Mouse (Mus musculus): ENCODE measurements at regions not wholly inside any gene's neighbourhood (a gene's known extent, or its start where the extent isn't known, plus 50 kb on each side); places are given as distances from the start of the nearest gene placed in this dataset.

DNA sequence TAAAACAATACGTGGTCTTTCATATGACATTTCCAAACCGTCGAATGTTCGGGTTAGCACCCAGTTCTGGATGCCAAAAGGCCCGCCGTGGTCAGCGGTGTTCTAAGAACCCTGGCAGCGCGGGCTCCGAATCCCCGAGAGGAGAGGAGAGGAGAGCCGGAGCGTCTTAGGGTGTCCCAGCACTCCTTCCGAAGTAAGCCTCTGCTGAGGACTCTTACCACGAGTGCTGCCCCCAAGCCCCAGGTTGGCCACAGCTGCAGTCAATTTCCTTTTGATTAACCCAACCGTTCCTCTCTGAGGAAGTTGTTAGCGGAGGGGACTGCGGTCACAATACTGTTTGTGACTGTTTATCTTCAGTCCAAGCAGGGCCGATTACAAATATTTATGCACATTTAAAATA is 190.1 kb downstream of the Tfap2c start:
- 5% methylated on average over 19 of the region's 19 CpGs for WGBS
- ATAC-seq (ENCODE audit: insufficient number of reproducible peaks, insufficient read depth, low FRiP score, low TSS enrichment) = no peak
- H3K4me2 ChIP-seq (replicated peaks) = peak overlapping the region; percentile 33
- H3K4me3 ChIP-seq = no peak overlapping the region
- peaks cover 52% of the 10 kb centered on the region for H3K27me3 ChIP-seq
- H3K4me1 ChIP-seq = peaks cover 16% of the 10 kb centered on the region; the same call in 1 of the 2 replicates
- no peaks in the 10 kb centered on the region for H3K9me3 ChIP-seq
- H3K27ac ChIP-seq = peak overlapping the region; percentile 7
- H3K36me3 ChIP-seq = no peaks in the 10 kb centered on the region
- no peak overlapping the region; the same call in 1 of the 2 replicates for H3K9ac ChIP-seq

DNA sequence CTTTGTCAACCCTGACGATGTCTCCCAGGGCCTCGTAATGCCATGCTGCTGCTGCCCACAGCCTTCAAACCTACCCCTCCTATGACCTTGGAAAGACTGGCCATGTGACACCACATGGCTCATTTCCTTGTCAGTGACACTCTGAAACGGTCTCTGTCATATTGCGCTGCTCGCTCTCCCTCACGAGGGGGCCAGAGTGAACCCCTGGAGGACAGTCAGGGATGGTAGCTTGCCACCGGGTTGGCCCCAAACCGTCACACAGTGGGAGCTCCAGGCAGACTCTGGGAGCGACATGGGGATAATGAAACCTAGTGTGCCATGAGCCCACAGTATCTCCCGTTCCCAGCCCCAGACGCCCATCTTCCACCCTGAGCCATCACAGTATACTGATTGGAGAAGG is 188.8 kb downstream of the Bmp7 start:
- H3K27me3 ChIP-seq = peaks cover 18% of the 10 kb centered on the region
- 85% methylated on average over 11 of the region's 11 CpGs for WGBS
- H3K9ac ChIP-seq = no peak overlapping the region
- no peak for ATAC-seq (ENCODE audit: insufficient number of reproducible peaks, insufficient read depth, low FRiP score, low TSS enrichment)
- H3K4me1 ChIP-seq = peaks cover 27% of the 10 kb centered on the region
- no peak overlapping the region for H3K27ac ChIP-seq
- no peaks in the 10 kb centered on the region for H3K9me3 ChIP-seq
- no peaks in the 10 kb centered on the region for H3K36me3 ChIP-seq
- H3K4me2 ChIP-seq (replicated peaks) = no peak overlapping the region
- H3K4me3 ChIP-seq = no peak overlapping the region

DNA sequence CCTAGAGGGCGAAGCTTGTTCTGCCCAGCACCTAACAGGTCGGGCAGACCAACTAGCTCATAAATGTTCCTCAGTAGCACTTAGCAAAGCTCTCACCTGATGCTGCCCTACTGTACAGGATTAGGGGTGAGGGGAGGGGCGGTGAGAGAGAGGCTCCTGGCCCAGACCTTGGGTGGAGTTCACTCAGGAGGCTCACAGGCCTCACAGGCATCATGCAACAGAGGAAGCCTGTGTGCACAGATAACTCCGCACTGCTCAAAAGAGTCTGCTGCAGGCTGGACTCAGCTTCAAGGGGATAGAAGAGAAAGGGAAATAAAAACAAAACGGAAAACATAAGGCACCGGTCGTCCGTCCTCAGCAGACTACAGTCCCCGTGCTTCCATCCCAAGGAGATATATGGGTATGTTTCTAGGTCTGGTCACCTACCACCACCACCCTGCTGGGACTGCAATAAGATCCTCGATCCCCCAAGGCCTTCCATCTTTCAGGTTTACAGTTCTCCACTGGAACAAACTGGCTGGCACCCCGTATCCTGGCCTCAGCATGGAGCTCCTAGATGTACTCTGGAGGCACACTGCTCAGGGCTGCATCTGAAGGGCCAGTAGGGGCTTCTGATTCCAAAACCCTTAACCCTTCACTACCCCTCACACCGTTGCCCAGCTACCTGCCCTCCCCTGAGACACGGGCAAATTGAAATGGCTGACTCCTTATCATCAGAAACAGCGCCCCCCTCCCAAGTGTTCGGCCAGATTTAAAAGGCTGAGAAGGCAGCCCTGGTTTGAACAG is 184.2 kb downstream of the Bmp7 start:
- Histone ChIP-seq H3K4me2 (replicated peaks) (no peak overlapping the region), H3K27me3 (peaks cover 50% of the 10 kb centered on the region), H3K9me3 (no peaks in the 10 kb centered on the region), H3K4me1 (peaks cover 42% of the 10 kb centered on the region), H3K4me3 (no peak overlapping the region), H3K27ac (no peak overlapping the region), H3K36me3 (no peaks in the 10 kb centered on the region), H3K9ac (no peak overlapping the region)
- 53% methylated on average over 15 of the region's 15 CpGs for WGBS
- no peak for ATAC-seq (ENCODE audit: insufficient number of reproducible peaks, insufficient read depth, low FRiP score, low TSS enrichment)

DNA sequence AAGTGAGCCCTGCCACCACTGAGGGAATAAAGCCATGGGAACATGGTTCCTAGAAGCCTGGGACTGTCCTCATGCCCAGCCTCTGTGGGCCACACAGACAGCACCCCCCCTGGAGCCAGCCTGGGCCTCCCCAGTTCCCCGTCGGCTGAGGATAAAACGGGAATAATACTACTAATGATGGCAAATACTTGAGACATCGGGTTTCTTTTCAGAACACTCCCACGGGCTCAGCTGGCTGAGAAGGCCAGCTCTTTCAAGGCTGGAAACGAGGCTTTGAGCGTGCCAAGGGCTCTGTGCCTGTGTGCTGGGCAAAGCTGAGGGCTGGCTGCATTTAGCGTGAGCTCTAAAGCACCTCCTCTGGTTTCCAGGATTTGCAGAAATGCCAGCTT is 183.7 kb downstream of the Bmp7 start:
- no peaks in the 10 kb centered on the region for H3K9me3 ChIP-seq
- peaks cover 52% of the 10 kb centered on the region for H3K27me3 ChIP-seq
- H3K36me3 ChIP-seq = no peaks in the 10 kb centered on the region
- no peak overlapping the region for H3K27ac ChIP-seq
- H3K4me2 ChIP-seq (replicated peaks) = no peak overlapping the region
- no peak overlapping the region for H3K9ac ChIP-seq
- WGBS = 16% methylated on average over 8 of the region's 8 CpGs
- no peak overlapping the region for H3K4me3 ChIP-seq
- peaks cover 42% of the 10 kb centered on the region for H3K4me1 ChIP-seq
- no peak for ATAC-seq (ENCODE audit: insufficient number of reproducible peaks, insufficient read depth, low FRiP score, low TSS enrichment)

DNA sequence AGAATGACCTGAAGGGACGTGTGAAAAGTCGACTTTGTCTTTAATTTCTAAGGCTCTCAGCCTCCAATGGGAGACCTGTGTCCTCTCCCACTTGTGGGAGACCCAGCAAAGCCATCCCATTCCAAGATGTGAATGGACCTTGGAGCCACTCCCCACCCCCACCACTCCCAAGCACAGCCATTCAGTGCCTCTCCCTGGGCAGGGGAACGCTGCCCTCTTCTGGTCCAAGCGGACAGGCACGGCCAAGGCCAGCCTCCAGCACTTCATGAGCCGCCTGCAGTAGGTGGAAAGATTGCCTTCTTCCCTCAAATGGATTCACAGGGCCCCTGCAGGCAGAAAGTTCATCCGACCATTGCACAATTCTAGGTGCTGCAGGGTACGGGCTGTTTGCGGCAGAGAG is 181.6 kb downstream of the Bmp7 start:
- H3K36me3 ChIP-seq = no peaks in the 10 kb centered on the region
- H3K27me3 ChIP-seq = peaks cover 54% of the 10 kb centered on the region
- H3K4me3 ChIP-seq = no peak overlapping the region
- H3K4me2 ChIP-seq (replicated peaks) = no peak overlapping the region
- no peak overlapping the region for H3K9ac ChIP-seq
- peaks cover 32% of the 10 kb centered on the region for H3K4me1 ChIP-seq
- 0 out of 2 replicates have a peak, but pooled peaks have one; percentile 42 for ATAC-seq (ENCODE audit: insufficient number of reproducible peaks, insufficient read depth, low FRiP score, low TSS enrichment)
- H3K9me3 ChIP-seq = no peaks in the 10 kb centered on the region
- H3K27ac ChIP-seq = no peak overlapping the region
- 5% methylated on average over 9 of the region's 9 CpGs for whole genome bisulfite sequencing

DNA sequence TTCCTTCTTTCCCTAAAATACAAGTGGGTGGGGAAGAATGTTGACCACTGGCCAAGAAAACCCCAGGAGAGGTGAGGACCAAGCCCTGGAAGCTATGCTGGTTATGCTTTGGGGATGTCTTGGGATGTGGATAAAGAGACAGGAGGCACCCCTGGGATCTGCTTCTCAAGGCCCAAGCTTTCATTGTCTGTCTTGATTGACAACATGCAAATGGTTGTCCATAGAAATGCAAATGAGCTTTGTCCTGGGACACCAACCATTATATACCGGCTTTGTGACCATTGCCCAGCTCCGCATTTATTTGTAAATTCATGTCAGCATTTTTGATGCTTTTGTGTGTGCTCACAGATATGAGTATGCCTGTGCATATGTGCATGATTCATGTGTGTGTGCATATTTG is 174.9 kb downstream of the Bmp7 start:
- H3K4me2 ChIP-seq (replicated peaks) = no peak overlapping the region
- 76% methylated on average over 2 of the region's 2 CpGs for WGBS
- no peaks in the 10 kb centered on the region for H3K9me3 ChIP-seq
- H3K27me3 ChIP-seq = peaks cover 17% of the 10 kb centered on the region; the same call in 1 of the 2 replicates
- no peaks in the 10 kb centered on the region for H3K36me3 ChIP-seq
- no peak overlapping the region for H3K9ac ChIP-seq
- H3K27ac ChIP-seq = no peak overlapping the region
- H3K4me3 ChIP-seq = no peak overlapping the region
- no peak for ATAC-seq (ENCODE audit: insufficient number of reproducible peaks, insufficient read depth, low FRiP score, low TSS enrichment)
- 0 out of 2 replicates have a peak, but pooled peaks cover 7% of the 10 kb centered on the region for H3K4me1 ChIP-seq

DNA sequence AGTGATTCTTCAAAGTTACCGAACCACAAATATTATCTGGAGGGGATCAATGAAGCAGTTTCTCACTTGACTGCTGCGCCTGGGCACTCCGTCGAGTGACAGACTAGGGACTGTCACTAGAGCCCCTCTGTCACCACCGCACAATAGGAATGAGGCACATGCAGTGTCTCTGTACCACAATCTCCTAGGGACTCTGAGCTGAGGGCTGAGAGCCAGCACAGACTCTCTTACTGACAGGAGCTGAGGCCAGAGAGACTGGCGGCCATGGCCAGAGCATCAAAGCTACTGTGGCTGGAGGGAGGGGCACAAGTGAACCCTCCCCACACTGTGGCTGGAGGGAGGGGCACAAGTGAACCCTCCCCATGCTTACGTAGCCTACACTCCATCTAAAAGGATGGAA is 173.7 kb downstream of the Bmp7 start:
- no peak overlapping the region for H3K4me2 ChIP-seq (replicated peaks)
- no peak overlapping the region for H3K4me3 ChIP-seq
- no peaks in the 10 kb centered on the region for H3K36me3 ChIP-seq
- H3K4me1 ChIP-seq = 0 out of 2 replicates have a peak, but pooled peaks cover 7% of the 10 kb centered on the region
- WGBS = 45% methylated on average over 7 of the region's 7 CpGs
- peaks cover 10% of the 10 kb centered on the region; the same call in 1 of the 2 replicates for H3K27me3 ChIP-seq
- no peak overlapping the region for H3K27ac ChIP-seq
- no peak for ATAC-seq (ENCODE audit: insufficient number of reproducible peaks, insufficient read depth, low FRiP score, low TSS enrichment)
- no peaks in the 10 kb centered on the region for H3K9me3 ChIP-seq
- H3K9ac ChIP-seq = no peak overlapping the region

DNA sequence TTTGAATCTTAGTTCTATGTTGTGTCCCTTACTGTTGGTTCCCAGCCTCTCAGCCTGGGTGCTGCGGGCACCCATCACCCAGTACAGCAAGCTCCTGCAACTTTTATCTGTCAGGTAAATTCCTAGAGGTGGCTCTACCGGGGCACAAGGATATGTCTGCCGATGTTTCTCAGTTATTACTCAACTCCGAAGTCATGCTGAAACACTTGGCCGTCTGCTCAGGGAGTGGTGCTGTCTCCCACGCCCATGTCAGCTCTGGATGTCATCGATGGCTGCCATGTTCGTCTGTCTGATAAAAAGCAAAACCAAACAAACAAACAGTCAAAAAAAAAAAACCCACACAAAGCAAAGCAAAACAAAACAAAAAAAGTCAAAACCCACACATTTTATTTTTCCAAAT is 171.4 kb downstream of the Bmp7 start:
- Histone ChIP-seq H3K4me3 (no peak overlapping the region), H3K9ac (no peak overlapping the region), H3K36me3 (no peaks in the 10 kb centered on the region), H3K27me3 (no peaks in the 10 kb centered on the region), H3K4me1 (0 out of 2 replicates have a peak, but pooled peaks cover 7% of the 10 kb centered on the region), H3K9me3 (no peaks in the 10 kb centered on the region), H3K27ac (no peak overlapping the region), H3K4me2 (replicated peaks) (no peak overlapping the region)
- ATAC-seq (ENCODE audit: insufficient number of reproducible peaks, insufficient read depth, low FRiP score, low TSS enrichment) = no peak
- 85% methylated on average over 8 of the region's 8 CpGs for WGBS

DNA sequence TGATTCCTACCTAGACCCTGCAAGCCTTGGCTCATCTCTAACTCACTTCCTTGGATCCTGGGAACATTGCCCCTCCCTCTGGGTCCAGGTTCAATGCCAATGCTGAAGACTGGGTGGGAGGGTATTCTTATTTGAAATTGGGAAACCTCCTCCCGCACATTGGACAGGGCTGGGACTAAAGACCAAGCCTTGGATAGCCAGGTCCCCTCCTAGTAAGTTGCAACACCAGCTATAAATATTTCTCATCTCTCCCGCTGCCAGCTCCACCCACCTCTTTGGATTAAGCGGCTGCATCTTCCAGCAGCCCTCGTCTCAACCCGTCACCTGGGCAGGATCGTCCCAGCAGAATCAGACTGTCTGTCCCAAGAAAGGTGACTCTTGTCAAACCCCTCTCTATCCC is 170.1 kb downstream of the Bmp7 start:
- no peak overlapping the region for H3K4me3 ChIP-seq
- H3K36me3 ChIP-seq = no peaks in the 10 kb centered on the region
- H3K9me3 ChIP-seq = no peaks in the 10 kb centered on the region
- peaks cover 4% of the 10 kb centered on the region; the same call in 1 of the 2 replicates for H3K27me3 ChIP-seq
- ATAC-seq (ENCODE audit: insufficient number of reproducible peaks, insufficient read depth, low FRiP score, low TSS enrichment) = no peak
- WGBS = 76% methylated on average over 6 of the region's 6 CpGs
- H3K4me2 ChIP-seq (replicated peaks) = no peak overlapping the region
- H3K27ac ChIP-seq = no peak overlapping the region
- no peak overlapping the region for H3K9ac ChIP-seq
- 0 out of 2 replicates have a peak, but pooled peaks cover 7% of the 10 kb centered on the region for H3K4me1 ChIP-seq

DNA sequence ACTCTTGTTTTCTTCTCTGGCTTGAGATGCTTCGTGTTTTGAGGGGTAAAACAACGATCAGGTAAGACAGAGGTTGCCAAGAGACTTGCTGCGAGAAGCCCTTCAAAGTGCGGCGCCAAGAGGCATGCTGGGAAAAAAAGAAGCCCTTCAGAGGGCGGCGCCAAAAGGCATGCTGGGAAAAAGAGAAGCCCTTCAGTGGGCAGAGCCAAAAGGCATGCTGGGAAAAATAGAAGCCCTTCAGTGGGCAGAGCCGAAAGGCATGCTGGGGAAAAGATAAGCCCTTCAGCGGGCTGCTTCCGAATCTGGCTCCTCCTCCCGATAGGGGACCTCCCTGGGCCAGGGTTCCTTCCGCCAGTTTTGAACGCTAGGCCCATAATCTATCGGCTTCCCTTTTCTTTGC is 169.5 kb downstream of the Bmp7 start:
- Histone ChIP-seq H3K27me3 (peaks cover 4% of the 10 kb centered on the region; the same call in 1 of the 2 replicates), H3K9me3 (no peaks in the 10 kb centered on the region), H3K4me3 (no peak overlapping the region), H3K27ac (no peak overlapping the region), H3K9ac (no peak overlapping the region; the same call in 1 of the 2 replicates), H3K4me2 (replicated peaks) (no peak overlapping the region), H3K4me1 (0 out of 2 replicates have a peak, but pooled peaks cover 7% of the 10 kb centered on the region), H3K36me3 (no peaks in the 10 kb centered on the region)
- no peak for ATAC-seq (ENCODE audit: insufficient number of reproducible peaks, insufficient read depth, low FRiP score, low TSS enrichment)
- WGBS = 88% methylated on average over 14 of the region's 14 CpGs

DNA sequence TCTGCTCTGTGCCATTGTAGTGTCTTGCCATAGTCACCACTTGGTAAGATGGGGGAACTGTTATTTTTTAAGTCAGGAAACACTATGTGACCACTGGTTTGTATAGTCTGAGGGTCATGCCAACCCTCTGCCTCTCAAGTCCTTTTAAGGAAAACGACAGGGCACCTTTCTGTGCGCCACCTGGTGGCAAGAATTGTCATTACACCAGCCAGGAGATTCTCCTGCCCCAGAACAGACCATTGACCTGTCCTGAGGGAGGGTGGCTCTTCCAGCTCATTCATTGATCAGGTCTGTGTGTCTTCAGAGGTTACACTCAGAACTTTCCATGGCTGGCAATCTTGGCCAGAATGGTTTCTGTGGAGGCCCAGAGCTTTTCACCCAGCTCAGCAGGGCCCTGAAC is 166.9 kb downstream of the Bmp7 start:
- Histone ChIP-seq H3K36me3 (no peaks in the 10 kb centered on the region), H3K4me3 (no peak overlapping the region), H3K27me3 (peaks cover 4% of the 10 kb centered on the region; the same call in 1 of the 2 replicates), H3K9ac (no peak overlapping the region), H3K27ac (no peak overlapping the region), H3K4me2 (replicated peaks) (no peak overlapping the region), H3K4me1 (0 out of 2 replicates have a peak, but pooled peaks cover 4% of the 10 kb centered on the region), H3K9me3 (no peaks in the 10 kb centered on the region)
- ATAC-seq (ENCODE audit: insufficient number of reproducible peaks, insufficient read depth, low FRiP score, low TSS enrichment) = no peak
- 4% methylated on average over 2 of the region's 2 CpGs for WGBS

DNA sequence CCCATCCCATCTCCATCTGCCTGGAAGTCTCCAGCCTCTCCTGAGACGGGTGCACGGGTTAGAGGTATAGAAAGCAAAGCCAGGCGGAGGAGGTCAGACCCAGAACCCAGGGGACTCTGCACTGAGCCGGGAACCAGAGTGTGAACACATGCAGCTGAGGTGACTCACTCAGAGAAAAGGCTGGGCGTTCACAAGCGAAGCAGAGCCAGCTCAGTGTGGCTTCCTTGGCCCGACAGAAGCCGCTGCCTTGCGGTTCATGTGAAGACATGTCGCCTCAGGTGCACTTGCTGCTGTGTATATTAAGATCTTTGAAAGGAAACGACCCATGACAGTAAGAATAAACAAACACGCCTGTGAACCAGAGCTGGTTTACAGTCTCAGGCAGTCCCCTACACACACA is 163.6 kb downstream of the Bmp7 start:
- Histone ChIP-seq H3K27me3 (peaks cover 4% of the 10 kb centered on the region; the same call in 1 of the 2 replicates), H3K27ac (no peak overlapping the region), H3K9ac (no peak overlapping the region), H3K4me2 (replicated peaks) (no peak overlapping the region), H3K4me3 (no peak overlapping the region), H3K36me3 (no peaks in the 10 kb centered on the region), H3K9me3 (no peaks in the 10 kb centered on the region), H3K4me1 (peaks cover 21% of the 10 kb centered on the region; the same call in 1 of the 2 replicates)
- no peak for ATAC-seq (ENCODE audit: insufficient number of reproducible peaks, insufficient read depth, low FRiP score, low TSS enrichment)
- 50% methylated on average over 12 of the region's 12 CpGs for WGBS

Data from embryonic facial prominence, embryonic 12.5 days (tissue).